In genomic region chrX:131422178-131422577, GRCm38 (mm10) we compare ENCODE assay signal across 16 mouse cellular contexts.
"Had no signal": no experiment of that assay in that cellular context is flagged by ENCODE, and none has a peak within 500 bp of the region (broad histone marks: within the 10 kb centered on the region; RNA-seq: fewer than 3 reads in every experiment).

No protein-coding gene starts in this region.

- DNase-seq: retina, postnatal 1 day; right cerebral cortex, adult 18-20 months; right cerebral cortex, postnatal 14 days; right cerebral cortex, postnatal 25 days; right cerebral cortex, postnatal 4 days; spleen, adult 18-20 months; thymus, adult 18-20 months; thymus, adult 2 months; thymus, postnatal 14 days; thymus, postnatal 25 days; thymus, postnatal 36 days; thymus, postnatal 4 days had no signal

- H3K36me3 ChIP-seq: neural tube, embryonic 13.5 days; neural tube, embryonic 15.5 days; stomach, embryonic 15.5 days had no signal

- H3K27ac ChIP-seq: neural tube, embryonic 13.5 days; neural tube, embryonic 15.5 days; stomach, embryonic 15.5 days; stomach, postnatal 0 days had no signal

- H3K4me3 ChIP-seq: neural tube, embryonic 13.5 days; neural tube, embryonic 15.5 days; stomach, embryonic 15.5 days had no signal

- H3K9me3 ChIP-seq: neural tube, embryonic 13.5 days; neural tube, embryonic 15.5 days; stomach, embryonic 15.5 days had no signal

- H3K4me1 ChIP-seq: neural tube, embryonic 13.5 days; neural tube, embryonic 15.5 days; stomach, embryonic 15.5 days had no signal

- H3K9ac ChIP-seq: neural tube, embryonic 13.5 days; neural tube, embryonic 15.5 days; stomach, embryonic 15.5 days had no signal

- H3K27me3 ChIP-seq: neural tube, embryonic 13.5 days; neural tube, embryonic 15.5 days; stomach, embryonic 15.5 days had no signal
